Mouse (Mus musculus) kidney, adult 2 months (tissue): Measurements from ENCODE around the gene E2f4.

Experiments
- CTCF ChIP-seq: fragments of 200-500 bp; conservative IDR thresholded peaks from 2 replicates; pipeline ENCODE4 v1.5.1; 2011; ENCODE audit warnings: low read depth, mild to moderate bottlenecking, control low read depth, low read length, moderate library complexity, mixed read lengths; ENCODE audit not compliant: insufficient read depth, insufficient read length
- POLR2A ChIP-seq: fragments of 200-500 bp; IDR thresholded peaks from one replicate; pipeline ENCODE4 v1.6.1; 2011; ENCODE audit warnings: low read depth, low read length, control low read depth

- TF ChIP-seq CTCF (no peak), POLR2A (no peak)
Observed at GRCm38 (mm10) chr8:105295895-105296573, 1.4 kb upstream of the E2f4 start, which contains the start of gene Exoc3l.
